Mouse (Mus musculus): ENCODE data around the gene Pprc1. TPM values are rescaled to one million over a fixed set of nuclear protein-coding genes. Genes with fewer than 3 reads are reported as not detected.

Pprc1 gene
- polyA plus RNA-seq, 1 experiment from 2014 or later: 21.7 TPM

GRCm38 (mm10) chr19:46104187-46104557 is 59.5 kb downstream of the Pprc1 start:
- 83% methylated on average over 2 of the region's 2 CpGs for WGBS
- no peaks in the 10 kb centered on the region for H3K9me3 ChIP-seq (ENCODE audit: control insufficient read depth, low read length)
- no peak overlapping the region for H3K27ac ChIP-seq (ENCODE audit: low read depth, low read length)
- H3K4me1 ChIP-seq (ENCODE audit: control insufficient read depth, insufficient read depth, low read length): no peaks in the 10 kb centered on the region
- H3K4me3 ChIP-seq (ENCODE audit: low read depth, low read length): no peak overlapping the region
- H3K36me3 ChIP-seq (ENCODE audit: control insufficient read depth, insufficient read depth, low read length): no peaks in the 10 kb centered on the region
- ATAC-seq (ENCODE audit: low read depth): no peak
- H3K9ac ChIP-seq (replicated peaks; ENCODE audit: low read depth, low read length): no peak overlapping the region
- no peak overlapping the region for H3K4me2 ChIP-seq (ENCODE audit: low read depth, low read length)
- no peaks in the 10 kb centered on the region for H3K27me3 ChIP-seq (ENCODE audit: control insufficient read depth, insufficient read depth, low read length)

GRCm38 (mm10) chr19:46110214-46110613 is 65.5 kb downstream of the Pprc1 start:
- H3K4me2 ChIP-seq (ENCODE audit: low read depth, low read length): no peak overlapping the region
- no peaks in the 10 kb centered on the region for H3K9me3 ChIP-seq (ENCODE audit: control insufficient read depth, low read length)
- H3K27ac ChIP-seq (ENCODE audit: low read depth, low read length): no peak overlapping the region
- 79% methylated on average over 2 of the region's 2 CpGs for WGBS
- H3K27me3 ChIP-seq (ENCODE audit: control insufficient read depth, insufficient read depth, low read length): no peaks in the 10 kb centered on the region
- no peak overlapping the region for H3K9ac ChIP-seq (replicated peaks; ENCODE audit: low read depth, low read length)
- no peaks in the 10 kb centered on the region for H3K36me3 ChIP-seq (ENCODE audit: control insufficient read depth, insufficient read depth, low read length)
- no peak for ATAC-seq (ENCODE audit: low read depth)
- H3K4me1 ChIP-seq (ENCODE audit: control insufficient read depth, insufficient read depth, low read length): no peaks in the 10 kb centered on the region
- no peak overlapping the region for H3K4me3 ChIP-seq (ENCODE audit: low read depth, low read length)

- ATAC-seq (ENCODE audit: low read depth): no peak
- Histone ChIP-seq H3K9me3 (ENCODE audit: control insufficient read depth, low read length) (no peaks in the 10 kb centered on the region), H3K27ac (ENCODE audit: low read depth, low read length) (no peak overlapping the region), H3K36me3 (ENCODE audit: control insufficient read depth, insufficient read depth, low read length) (no peaks in the 10 kb centered on the region), H3K9ac (replicated peaks; ENCODE audit: low read depth, low read length) (no peak overlapping the region), H3K4me2 (ENCODE audit: low read depth, low read length) (no peak overlapping the region), H3K4me1 (ENCODE audit: control insufficient read depth, insufficient read depth, low read length) (no peaks in the 10 kb centered on the region), H3K27me3 (ENCODE audit: control insufficient read depth, insufficient read depth, low read length) (no peaks in the 10 kb centered on the region), H3K4me3 (ENCODE audit: low read depth, low read length) (no peak overlapping the region)
- 86% methylated on average over 5 of the region's 5 CpGs for WGBS
Measured at GRCm38 (mm10) chr19:46110781-46111180, 66.1 kb downstream of the Pprc1 start.

GRCm38 (mm10) chr19:46114617-46115016 is 69.9 kb downstream of the Pprc1 start:
- Histone ChIP-seq H3K9ac (replicated peaks; ENCODE audit: low read depth, low read length) (no peak overlapping the region), H3K36me3 (ENCODE audit: control insufficient read depth, insufficient read depth, low read length) (no peaks in the 10 kb centered on the region), H3K27me3 (ENCODE audit: control insufficient read depth, insufficient read depth, low read length) (no peaks in the 10 kb centered on the region), H3K27ac (ENCODE audit: low read depth, low read length) (no peak overlapping the region), H3K4me2 (ENCODE audit: low read depth, low read length) (no peak overlapping the region), H3K9me3 (ENCODE audit: control insufficient read depth, low read length) (no peaks in the 10 kb centered on the region), H3K4me3 (ENCODE audit: low read depth, low read length) (no peak overlapping the region), H3K4me1 (ENCODE audit: control insufficient read depth, insufficient read depth, low read length) (no peaks in the 10 kb centered on the region)
- no peak for ATAC-seq (ENCODE audit: low read depth)
- WGBS: 64% methylated on average over 4 of the region's 4 CpGs

- no peak overlapping the region for H3K9ac ChIP-seq (replicated peaks; ENCODE audit: low read depth, low read length)
- no peaks in the 10 kb centered on the region for H3K27me3 ChIP-seq (ENCODE audit: control insufficient read depth, insufficient read depth, low read length)
- H3K4me2 ChIP-seq (ENCODE audit: low read depth, low read length): no peak overlapping the region
- ATAC-seq (ENCODE audit: low read depth): no peak
- H3K27ac ChIP-seq (ENCODE audit: low read depth, low read length): no peak overlapping the region
- no peaks in the 10 kb centered on the region for H3K36me3 ChIP-seq (ENCODE audit: control insufficient read depth, insufficient read depth, low read length)
- 96% methylated on average over 3 of the region's 3 CpGs for WGBS
- no peaks in the 10 kb centered on the region for H3K4me1 ChIP-seq (ENCODE audit: control insufficient read depth, insufficient read depth, low read length)
- no peak overlapping the region for H3K4me3 ChIP-seq (ENCODE audit: low read depth, low read length)
- no peaks in the 10 kb centered on the region for H3K9me3 ChIP-seq (ENCODE audit: control insufficient read depth, low read length)
Measured at GRCm38 (mm10) chr19:46119458-46119857, 74.8 kb downstream of the Pprc1 start.

GRCm38 (mm10) chr19:46120872-46121271 is 76.2 kb downstream of the Pprc1 start:
- no peak for ATAC-seq (ENCODE audit: low read depth)
- 75% methylated on average over 6 of the region's 6 CpGs for WGBS
- H3K4me1 ChIP-seq (ENCODE audit: control insufficient read depth, insufficient read depth, low read length): no peaks in the 10 kb centered on the region

More at GRCm38 (mm10) chr19:46120872-46121271, 76.2 kb downstream of the Pprc1 start:
- Histone ChIP-seq H3K36me3 (ENCODE audit: control insufficient read depth, insufficient read depth, low read length) (no peaks in the 10 kb centered on the region), H3K4me2 (ENCODE audit: low read depth, low read length) (no peak overlapping the region), H3K9me3 (ENCODE audit: control insufficient read depth, low read length) (no peaks in the 10 kb centered on the region), H3K4me3 (ENCODE audit: low read depth, low read length) (no peak overlapping the region), H3K27ac (ENCODE audit: low read depth, low read length) (no peak overlapping the region), H3K27me3 (ENCODE audit: control insufficient read depth, insufficient read depth, low read length) (no peaks in the 10 kb centered on the region), H3K9ac (replicated peaks; ENCODE audit: low read depth, low read length) (no peak overlapping the region)

Other genes with a start within 250 kb of the Pprc1 start
- gene Kcnip2, start 228.8 kb upstream of the Pprc1 start, polyA plus RNA-seq (2014; fragmentation: Nextera tagmentation; extraction: Ambion mirVana): 17.2 and 20.4 TPM in 2 replicates
- 21.7 and 22.5 TPM in 2 replicates for gene Armh3, start 46.4 kb upstream of the Pprc1 start, polyA plus RNA-seq (2014; fragmentation: Nextera tagmentation; extraction: Ambion mirVana)
- gene Hps6, start 41.4 kb upstream of the Pprc1 start, polyA plus RNA-seq (2014; fragmentation: Nextera tagmentation; extraction: Ambion mirVana): 1.4 and 2.4 TPM in 2 replicates
- gene Ldb1, start 328 bp downstream of the Pprc1 start, polyA plus RNA-seq (2014; fragmentation: Nextera tagmentation; extraction: Ambion mirVana): 93.1 and 98.6 TPM in 2 replicates
- 61.4 and 61.7 TPM in 2 replicates for gene Nolc1, start 31.0 kb downstream of the Pprc1 start, polyA plus RNA-seq (2014; fragmentation: Nextera tagmentation; extraction: Ambion mirVana)
- not detected in 2 replicates for gene Elovl3, start 87.0 kb downstream of the Pprc1 start, polyA plus RNA-seq (2014; fragmentation: Nextera tagmentation; extraction: Ambion mirVana)
- gene Pitx3, start 103.4 kb downstream of the Pprc1 start, polyA plus RNA-seq (2014; fragmentation: Nextera tagmentation; extraction: Ambion mirVana): not detected in 2 replicates
- gene Gbf1, start 107.6 kb downstream of the Pprc1 start, polyA plus RNA-seq (2014; fragmentation: Nextera tagmentation; extraction: Ambion mirVana): 70.1 and 79.4 TPM in 2 replicates